Mouse (Mus musculus) Patski (cell line): ENCODE results near the gene Zfp418. TPM values are rescaled to one million over a fixed set of nuclear protein-coding genes. Genes with fewer than 3 reads are reported as not detected.
"Not testable (repeated sequence)": the region's sequence is repeated elsewhere in the genome, so short reads cannot be mapped to it uniquely, and the experiment has no call there.

Experiments used
- ATAC-seq: fragments of 100-300 bp; one replicate; pipeline ENCODE4 v1.8.0; 2021
- CTCF ChIA-PET: fragments of 350-600 bp; sonication (Branson Sonifier 250); formaldehyde crosslinking; loops from one replicate; lab custom pipeline; 2022; ENCODE audit warnings: inconsistent platforms; lab: Charles Lee
- POLR2A ChIA-PET: fragments of 350-600 bp; sonication (Branson Sonifier 250); formaldehyde crosslinking; loops from one replicate; lab custom pipeline; 2022; ENCODE audit warnings: antibody characterized with exemption, inconsistent platforms; lab: Charles Lee
- DNase-seq: peaks from one replicate; pipeline ENCODE4 v3.0.0-alpha.2; 2011; ENCODE audit warnings: low read depth, low spot score
- H3K27me3 ChIP-seq: fragments of 371-371 bp; one replicate; pipeline ENCODE4 v1.5.1; 2021
- CTCF ChIP-seq: fragments of 100-300 bp; IDR thresholded peaks from one replicate; pipeline ENCODE4 v1.5.1; 2021
- in situ Hi-C: fragments of 300-500 bp; cut with MboI; formaldehyde crosslinking; loops from 3 replicates; pipeline ENCODE4 v1.11.1; 2018; ENCODE audit warnings: low pct_unique_long_range_greater_than_20kb, mixed read lengths
- polyA plus RNA-seq: library from polyadenylated mRNA; unstranded; gene quantifications from one replicate; pipeline ENCODE4 v1.2.3, GENCODE M21; 2021

Gene Zfp418
- polyA plus RNA-seq, 1 experiment from 2014 or later: 2.1 TPM

DNA sequence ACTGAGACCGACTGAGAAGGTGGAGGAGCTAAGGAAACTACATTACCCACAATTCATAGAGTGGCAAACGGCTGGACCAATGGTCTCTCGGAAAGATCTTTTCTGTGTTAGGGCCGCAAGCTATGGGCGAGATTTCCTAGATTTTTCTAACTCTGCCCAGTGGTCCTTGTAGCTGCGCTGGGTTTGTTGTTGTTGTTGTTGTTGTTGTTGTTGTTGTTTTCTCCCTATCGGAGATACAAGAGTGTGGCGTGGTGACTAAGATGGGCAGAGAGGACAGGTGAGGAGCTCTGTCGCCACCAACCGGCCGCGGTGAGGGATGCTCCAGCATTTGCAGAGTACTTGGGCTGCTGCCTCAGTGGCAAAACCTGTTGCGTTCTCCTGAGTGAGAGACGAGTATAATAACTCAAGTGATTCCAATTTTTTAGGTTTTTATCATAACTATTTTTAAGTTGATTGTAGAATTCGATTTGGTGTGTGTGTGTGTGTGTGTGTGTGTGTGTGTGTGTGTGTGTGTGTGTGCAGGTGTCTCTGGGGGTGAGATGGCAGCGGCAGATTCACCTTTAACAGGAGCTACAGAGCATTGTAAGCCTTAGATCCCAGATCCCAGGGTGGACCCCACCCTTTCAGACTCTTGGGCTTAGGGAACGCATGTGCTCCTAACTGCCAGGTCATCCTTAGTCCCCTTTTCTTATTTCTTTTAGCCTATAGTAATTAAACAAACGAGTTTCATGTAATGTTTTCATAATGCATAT lies 17.2 kb downstream of the Zfp418 start:
- in situ Hi-C loops: loop anchor here (25.0 kb wide), 1 partner anchor 526 kb away; no protein-coding TSS in a partner anchor
- ATAC-seq (peak; percentile 99), DNase-seq (peak; percentile 4)
- TF ChIP-seq CTCF: peak; percentile 87
- POLR2A ChIA-PET: no interaction called here
- CTCF ChIA-PET: interaction anchor here (0.9 to 1.7 kb wide), 7 partner anchors 8 to 70 kb away, joined by 3 to 11 read pairs (median 4); partner anchors contain the start of genes Zfp418, Zfp772 and Zfp773
- H3K27me3 ChIP-seq: peaks cover 3% of the 10 kb centered on the region

DNA sequence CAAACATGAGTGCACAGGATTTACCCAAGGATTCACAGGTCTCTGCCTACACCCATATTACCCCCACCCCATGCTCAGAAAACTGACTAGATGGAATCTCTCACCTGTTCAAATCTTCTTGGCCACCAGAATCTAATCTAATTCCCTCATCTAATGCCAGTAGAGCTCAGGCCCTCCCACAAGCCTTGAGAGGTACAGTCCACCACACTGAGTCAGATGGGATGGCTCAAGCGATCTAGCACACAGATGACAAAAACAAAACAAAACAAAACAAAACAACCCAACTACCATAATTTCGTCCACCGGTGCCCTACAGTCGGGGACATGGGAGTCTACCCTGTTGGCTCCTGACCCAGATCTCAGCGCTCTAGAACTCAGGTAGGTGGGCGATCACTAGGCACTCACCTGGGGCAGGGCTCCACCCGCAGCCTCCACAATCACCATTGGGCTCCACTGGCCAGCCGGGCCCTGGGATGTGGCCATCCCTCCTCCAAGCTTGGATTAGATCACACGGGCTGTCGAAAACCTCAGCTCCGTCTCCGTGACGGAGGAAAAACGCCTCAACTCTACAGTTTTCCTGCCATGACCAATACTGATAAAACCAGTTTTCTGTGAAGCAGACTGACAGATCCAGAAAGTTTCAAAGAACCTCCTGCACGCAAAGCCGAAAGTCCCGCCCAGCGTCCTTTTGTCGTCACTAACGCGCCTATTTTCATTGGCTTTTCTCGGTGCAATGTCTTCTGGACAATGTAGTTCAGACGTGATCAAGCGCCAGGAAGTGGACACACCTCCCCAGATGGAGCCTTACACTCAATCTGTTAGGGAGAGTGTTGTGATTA lies 38.4 kb downstream of the Zfp418 start, which contains the start of gene Zfp772:
TSS of gene Zfp772 (minus strand) at position 686 of the 839 bp plus-strand sequence.
- in situ Hi-C loops, DNase-seq, POLR2A ChIA-PET, H3K27me3 ChIP-seq: not testable (repeated sequence)
- CTCF ChIA-PET: interaction anchor here (1.2 kb wide), 1 partner anchor 21 kb away, joined by 3 read pairs; no protein-coding TSS in a partner anchor
- peak; percentile 87 for ATAC-seq

Other genes with a start within 250 kb of the Zfp418 start
- gene Aurkc, start 176.0 kb upstream of the Zfp418 start, polyA plus RNA-seq: not detected
- gene Zfp954, start 49.8 kb upstream of the Zfp418 start, polyA plus RNA-seq: 11.2 TPM
- 0.55 TPM for gene Zfp773, start 34.6 kb upstream of the Zfp418 start, polyA plus RNA-seq
- 3.5 TPM for gene Zfp772, start 38.7 kb downstream of the Zfp418 start, polyA plus RNA-seq
- gene Vmn2r29, start 76.0 kb downstream of the Zfp418 start, polyA plus RNA-seq: not detected
- gene Gm45844, start 107.0 kb downstream of the Zfp418 start, polyA plus RNA-seq: 0.08 TPM
- 10.7 TPM for gene Clcn4, start 129.5 kb downstream of the Zfp418 start, polyA plus RNA-seq
- gene Vmn2r30, start 166.3 kb downstream of the Zfp418 start, polyA plus RNA-seq: not detected
- not detected for gene Gm45783, start 203.2 kb downstream of the Zfp418 start, polyA plus RNA-seq
- gene Vmn2r31, start 228.4 kb downstream of the Zfp418 start, polyA plus RNA-seq: not detected